Mouse (Mus musculus) left cerebral cortex, postnatal 36 days (tissue): ENCODE data around the gene Jak3. TPM values are rescaled to one million over a fixed set of nuclear protein-coding genes. Genes with fewer than 3 reads are reported as not detected.
"Not testable (repeated sequence)": the region's sequence is repeated elsewhere in the genome, so short reads cannot be mapped to it uniquely, and the experiment has no call there.

Source experiments
- DNase-seq, 2 experiments: peaks; one replicate each; pipeline ENCODE4 v3.0.0; 2021 to 2022; ENCODE audit warnings: low spot score in 2 of 2, mixed read lengths in 1 of 2
- intact Hi-C: fragments of 180-260 bp; cut with DNase I; formaldehyde crosslinking; loops from one replicate; pipeline ENCODE4 v1.15.1; 2025
- microRNA-seq: library from miRNA; unstranded; fragments of <30 nt; microRNA quantifications from one replicate; pipeline ENCODE4 v1.2.0, GENCODE M21; 2022
- total RNA-seq, 2 experiments: library from RNA; stranded (reverse); gene quantifications; 2 replicates each; pipeline ENCODE4 v1.2.3; 2021

Gene Jak3
- total RNA-seq, 2 experiments from 2014 or later, result 4.0 to 5.5 TPM

- intact Hi-C loops, result no loop called here
- no peak for DNase-seq
Observed at GRCm38 (mm10) chr8:71711574-71711973, 35.5 kb downstream of the Jak3 start.

DNA sequence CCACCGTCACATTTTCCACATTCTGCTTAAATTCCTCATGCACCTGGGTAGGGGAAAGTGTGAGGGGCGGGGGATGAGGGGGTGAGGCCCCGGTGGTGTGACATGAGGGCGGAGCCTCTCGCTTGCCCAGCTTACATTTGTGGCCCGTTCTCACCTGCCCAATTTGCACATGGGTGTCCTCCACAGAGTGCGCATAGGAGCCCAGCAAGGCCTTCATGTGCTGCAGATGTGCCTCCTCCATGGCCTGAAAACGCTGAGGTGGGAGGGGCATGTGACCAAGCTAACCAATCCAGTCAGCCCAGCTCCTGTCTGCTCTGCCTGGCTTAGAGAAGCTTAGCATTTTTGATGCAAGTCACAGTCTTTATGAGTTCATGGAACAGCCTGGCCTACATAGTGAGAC lies 39.4 kb downstream of the Jak3 start:
- intact Hi-C loops, result no loop called here
- no peak for DNase-seq

- intact Hi-C loops, result no loop called here
- DNase-seq, result no peak
Observed at GRCm38 (mm10) chr8:71716561-71717053, 40.5 kb downstream of the Jak3 start.

DNA sequence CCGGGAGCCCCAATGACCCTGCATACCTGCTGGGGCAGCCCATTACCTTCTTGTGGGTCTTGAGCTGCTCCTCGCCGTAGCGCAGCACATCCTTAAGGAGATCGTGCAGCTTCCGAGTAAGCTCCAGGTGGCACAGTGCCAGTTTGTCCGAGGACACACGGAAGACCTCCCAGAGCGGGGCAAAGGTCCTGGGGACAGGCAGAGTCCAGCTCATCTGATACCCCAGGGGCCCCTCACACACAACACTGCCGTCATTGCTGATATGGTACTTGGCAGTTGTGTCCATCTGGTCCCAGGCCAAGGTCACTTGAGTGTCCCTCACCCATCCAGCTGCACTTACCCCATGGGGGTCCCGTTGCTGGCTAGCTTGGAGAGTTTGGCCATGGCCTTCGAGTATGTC lies 41.0 kb downstream of the Jak3 start:
- DNase-seq, result no peak
- intact Hi-C loops, result no loop called here

DNA sequence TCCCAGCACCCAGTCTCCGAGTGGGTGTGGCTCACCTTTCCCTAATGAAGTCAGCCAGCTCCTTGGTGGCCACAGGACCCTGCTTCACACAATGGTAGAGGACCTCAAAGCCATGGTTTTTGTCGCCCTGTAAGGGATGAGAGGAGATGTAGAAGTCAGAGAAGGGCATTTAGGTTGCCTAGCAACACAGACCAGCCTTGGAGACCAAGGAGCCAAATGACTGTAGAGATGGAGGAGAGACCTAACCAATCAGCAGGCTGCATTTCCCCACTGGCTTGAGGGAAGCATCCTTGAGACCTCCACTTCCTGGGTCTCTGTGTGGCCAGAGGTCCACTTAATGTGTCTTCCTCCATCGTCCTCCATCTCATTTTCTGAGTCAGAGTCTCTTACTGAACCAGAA lies 42.2 kb downstream of the Jak3 start:
- no peak for DNase-seq
- intact Hi-C loops, result no loop called here

GRCm38 (mm10) chr8:71719218-71719617 lies 43.1 kb downstream of the Jak3 start:
- DNase-seq, result no peak
- intact Hi-C loops, result no loop called here

GRCm38 (mm10) chr8:71719928-71720457 lies 43.9 kb downstream of the Jak3 start:
- intact Hi-C loops, result loop anchor here (5.0 kb wide), 1 partner anchor 48 kb away; the partner anchor contains the start of gene Unc13a

DNA sequence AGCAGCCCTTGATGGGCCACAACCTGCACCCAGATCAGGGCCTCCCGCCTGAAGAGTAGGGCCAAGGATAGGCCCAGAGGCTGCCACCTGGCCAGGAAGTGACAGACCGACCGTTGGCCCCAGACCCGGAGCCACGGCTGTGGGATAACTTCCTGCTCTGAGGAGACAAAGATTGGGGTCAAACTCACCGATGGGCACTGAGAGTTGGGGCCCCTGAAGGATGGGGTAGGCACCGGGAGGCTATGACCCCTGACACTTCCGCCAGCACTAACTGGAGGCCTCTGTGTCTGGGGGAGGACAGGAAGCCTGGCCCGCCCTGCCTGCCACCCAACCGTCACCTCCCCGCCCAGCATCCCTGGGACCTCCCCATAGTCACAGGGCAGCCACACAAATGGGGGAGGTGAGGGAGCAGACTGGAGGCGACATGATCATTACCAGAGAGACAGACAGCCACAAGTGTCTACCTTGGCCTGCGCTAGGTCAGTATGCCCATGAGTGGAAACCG lies 47.0 kb downstream of the Jak3 start:
- intact Hi-C loops, result loop anchor here (5.0 kb wide), 1 partner anchor 51 kb away; the partner anchor contains the start of gene Unc13a

More at GRCm38 (mm10) chr8:71719928-71720457, 43.9 kb downstream of the Jak3 start:
- DNase-seq, result peak; percentile 79 to 80

GRCm38 (mm10) chr8:71724389-71724788 lies 48.3 kb downstream of the Jak3 start:
- intact Hi-C loops, result loop anchor here (5.0 kb wide), 1 partner anchor 52 kb away; the partner anchor contains the start of gene Unc13a
- no peak for DNase-seq

More for the DNA sequence above, 47.0 kb downstream of the Jak3 start:
- DNase-seq, result no peak

GRCm38 (mm10) chr8:71725122-71725924 lies 49.2 kb downstream of the Jak3 start, which contains the start of gene Fcho1:
Fcho1 (minus strand) TSS chr8:71725716.
- DNase-seq, result peak; percentile 73 to 85
- intact Hi-C loops, result no loop called here

DNA sequence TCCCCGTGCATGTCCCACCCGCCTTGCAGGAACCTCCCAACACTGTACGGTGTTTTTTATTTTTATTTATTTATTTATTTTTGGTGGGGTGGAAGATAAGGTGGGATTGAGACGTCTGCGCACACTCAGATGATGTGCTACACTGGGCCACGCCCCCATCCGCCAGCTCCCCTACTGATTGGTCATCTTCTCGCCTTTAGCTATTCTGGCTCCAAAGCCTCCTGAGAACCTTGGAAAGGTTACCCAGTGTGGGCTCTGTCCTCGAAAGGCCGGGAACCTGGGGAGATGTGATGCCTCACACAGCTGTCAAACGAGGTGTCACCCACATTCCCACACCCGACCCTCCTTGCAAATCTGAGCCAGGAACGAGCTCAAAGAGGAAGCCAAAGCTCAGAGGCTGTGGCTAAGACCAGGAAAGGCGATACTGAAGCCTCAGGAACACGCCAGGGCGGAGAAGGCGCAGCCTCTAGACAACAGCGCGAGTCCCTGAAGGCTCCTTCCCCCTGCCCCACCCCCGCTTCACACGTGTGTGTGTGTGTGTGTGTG lies 52.2 kb downstream of the Jak3 start:
- DNase-seq, result peak in 1 of 2 experiments; percentile 54
- intact Hi-C loops, result no loop called here

GRCm38 (mm10) chr8:71728826-71729620 lies 52.9 kb downstream of the Jak3 start:
- peak in 1 of 2 experiments; percentile 25 for DNase-seq
- intact Hi-C loops, result no loop called here

DNA sequence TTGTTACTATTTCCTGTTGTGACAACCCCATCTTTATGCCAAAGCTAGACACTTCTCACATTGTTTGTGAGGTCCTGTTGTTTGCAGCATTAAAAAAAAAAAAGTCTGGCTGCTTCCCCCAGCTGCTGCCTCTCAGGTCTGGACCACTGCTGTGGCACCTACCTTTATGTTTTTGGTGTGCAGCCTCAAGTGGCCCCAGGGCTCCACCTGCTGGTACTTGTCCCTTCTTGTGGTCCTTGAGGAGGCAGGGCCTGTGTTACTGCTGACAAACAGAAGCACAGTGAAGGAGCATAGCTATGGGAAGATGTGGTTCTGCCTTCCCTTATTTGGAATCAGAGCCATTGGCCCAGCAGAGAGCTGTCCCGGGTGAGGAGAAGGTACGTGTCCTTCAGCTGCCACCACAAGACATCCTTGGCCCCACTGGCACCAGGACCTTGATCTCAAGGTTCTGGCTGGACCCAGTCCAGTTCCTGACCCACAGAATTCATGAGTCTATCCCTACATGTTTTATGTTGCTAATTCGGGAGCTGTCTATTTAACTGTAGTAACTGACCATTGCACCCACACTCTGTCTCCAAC lies 55.6 kb downstream of the Jak3 start:
- intact Hi-C loops, result loop anchor here (2.0 kb wide), 1 partner anchor 23 kb away; no protein-coding TSS in a partner anchor
- peak in 1 of 2 experiments; percentile 57 for DNase-seq

- intact Hi-C loops, result loop anchor here (5.0 kb wide), 1 partner anchor 456 kb away; no protein-coding TSS in a partner anchor
- not testable (repeated sequence) for DNase-seq
Observed at GRCm38 (mm10) chr8:71738316-71738715, 62.2 kb downstream of the Jak3 start.

Small RNA genes within 50 kb of the gene (microRNA-seq; reads per million reads assigned to microRNA genes)
- 34.8 reads per million, percentile 46 among the genes with 10 or more reads in this experiment for gene Mir6769b

Other genes with a start within 250 kb of the Jak3 start
- 100 to 1,000 TPM; 303 to 342 TPM for gene Abhd8, start 212.6 kb upstream of the Jak3 start, total RNA-seq
- gene Mrpl34, start 211.3 kb upstream of the Jak3 start, total RNA-seq, result 10 to 100 TPM; 47.3 to 68.9 TPM
- gene Dda1, start 207.1 kb upstream of the Jak3 start, total RNA-seq, result 10 to 100 TPM; 70.7 to 78.7 TPM
- gene Ano8, start 190.3 kb upstream of the Jak3 start, total RNA-seq, result 10 to 100 TPM; 59.3 to 62.2 TPM
- gene Gtpbp3, start 188.2 kb upstream of the Jak3 start, total RNA-seq, result 10 to 100 TPM; 34.2 to 36.0 TPM
- 1 to 10 TPM; 7.4 to 9.4 TPM for gene Plvap, start 164.5 kb upstream of the Jak3 start, total RNA-seq
- not detected for gene Ccdc194, start 150.6 kb upstream of the Jak3 start, total RNA-seq
- 1 to 10 TPM; 3.5 to 4.8 TPM for gene Bst2, start 138.8 kb upstream of the Jak3 start, total RNA-seq
- gene Mvb12a, start 133.4 kb upstream of the Jak3 start, total RNA-seq, result 10 to 100 TPM; 37.8 to 43.0 TPM
- gene Tmem221, start 117.4 kb upstream of the Jak3 start, total RNA-seq, result not detected
- gene Nxnl1, start 109.7 kb upstream of the Jak3 start, total RNA-seq, result under 1 TPM; 0.18 to 0.22 TPM
- 100 to 1,000 TPM in 1 of 2 experiments, 10 to 100 TPM in 1; 94.7 to 109 TPM for gene Slc27a1, start 107.4 kb upstream of the Jak3 start, total RNA-seq
- 10 to 100 TPM; 31.1 to 41.6 TPM for gene Pgls, start 84.1 kb upstream of the Jak3 start, total RNA-seq
- 1 to 10 TPM; 3.9 to 4.0 TPM for gene Fam129c, start 78.6 kb upstream of the Jak3 start, total RNA-seq
- 10 to 100 TPM; 48.5 to 52.2 TPM for gene Colgalt1, start 65.3 kb upstream of the Jak3 start, total RNA-seq
- gene Unc13a, start 4.5 kb upstream of the Jak3 start, total RNA-seq, result 100 to 1,000 TPM; 278 to 328 TPM
- 1 to 10 TPM in 1 of 2 experiments, under 1 TPM in 1; 0.59 to 1.9 TPM for gene Insl3, start 12.9 kb downstream of the Jak3 start, total RNA-seq
- gene B3gnt3, start 25.5 kb downstream of the Jak3 start, total RNA-seq, result under 1 TPM; 0.52 to 0.75 TPM
- gene Fcho1, start 49.4 kb downstream of the Jak3 start, total RNA-seq, result 100 to 1,000 TPM; 156 to 193 TPM
- 10 to 100 TPM in 1 of 2 experiments, 1 to 10 TPM in 1; 8.7 to 13.6 TPM for gene Zfp709, start 205.7 kb downstream of the Jak3 start, total RNA-seq
- gene Zfp882, start 232.3 kb downstream of the Jak3 start, total RNA-seq, result 10 to 100 TPM; 10.5 to 11.9 TPM
- 10 to 100 TPM; 27.5 to 29.3 TPM for gene Zfp617, start 232.3 kb downstream of the Jak3 start, total RNA-seq